Mouse (Mus musculus): ENCODE measurements at regions not wholly inside any gene's neighbourhood (a gene's known extent, or its start where the extent isn't known, plus 50 kb on each side); places are given as distances from the start of the nearest gene placed in this dataset.
A peak's percentile ranks its signal among the peaks of the same experiment; 100 is the strongest.

DNA sequence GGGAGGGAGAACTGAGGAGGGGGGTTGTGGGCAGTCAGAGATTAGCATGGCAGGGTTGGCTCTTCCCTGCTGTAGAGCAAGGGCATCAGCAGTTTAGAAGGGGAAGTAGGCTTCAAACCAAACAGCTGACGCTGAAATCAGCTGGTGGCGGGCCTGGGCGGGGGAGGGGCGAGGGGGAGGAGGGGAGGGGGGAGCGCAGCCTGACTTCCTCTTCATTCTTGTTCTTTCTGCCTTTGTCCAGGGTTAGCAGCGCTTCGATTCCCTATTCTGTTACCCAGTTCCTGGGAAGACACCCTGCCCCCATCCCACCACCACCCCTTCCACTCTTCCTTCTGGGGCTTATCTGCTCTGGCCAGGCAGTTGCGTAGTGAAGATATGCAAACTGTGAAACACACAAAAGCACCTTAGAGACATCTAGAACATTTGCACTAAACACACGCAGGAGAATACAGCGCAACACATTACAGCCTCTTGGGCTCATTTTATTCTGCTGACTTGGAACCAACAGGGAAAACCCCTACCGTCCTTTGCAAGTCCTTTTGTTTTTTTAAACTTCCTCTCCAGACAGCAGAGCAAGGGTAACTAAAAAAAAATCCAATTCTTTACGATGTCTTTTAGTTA lies 93.3 kb upstream of the Marcks start:
- peak; percentile 27 to 55 for DNase-seq (ENCODE audit: low read depth in 1 of 2, low spot score in 2 of 2)

DNA sequence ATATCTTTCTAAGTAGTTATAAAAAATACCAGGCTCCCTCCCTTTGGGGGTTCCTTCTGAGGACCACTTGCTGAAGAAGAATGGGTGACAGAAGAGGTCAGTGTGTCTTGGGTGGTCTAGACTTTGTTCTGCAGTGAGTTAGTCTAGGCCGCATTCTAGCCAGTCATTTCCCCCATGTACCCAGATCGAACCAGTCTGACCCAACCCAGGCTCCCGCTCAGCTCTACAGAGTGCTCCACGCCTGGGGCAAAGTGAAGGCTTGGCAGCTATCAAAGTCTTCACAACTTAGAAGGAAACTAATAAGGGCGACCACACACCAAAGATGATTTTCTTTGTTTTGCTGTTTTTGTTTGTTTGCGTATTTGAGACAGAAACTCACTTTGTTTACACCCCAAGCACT lies 92.4 kb upstream of the Marcks start:
- DNase-seq (ENCODE audit: low read depth in 1 of 2, low spot score in 2 of 2), result no peak

DNA sequence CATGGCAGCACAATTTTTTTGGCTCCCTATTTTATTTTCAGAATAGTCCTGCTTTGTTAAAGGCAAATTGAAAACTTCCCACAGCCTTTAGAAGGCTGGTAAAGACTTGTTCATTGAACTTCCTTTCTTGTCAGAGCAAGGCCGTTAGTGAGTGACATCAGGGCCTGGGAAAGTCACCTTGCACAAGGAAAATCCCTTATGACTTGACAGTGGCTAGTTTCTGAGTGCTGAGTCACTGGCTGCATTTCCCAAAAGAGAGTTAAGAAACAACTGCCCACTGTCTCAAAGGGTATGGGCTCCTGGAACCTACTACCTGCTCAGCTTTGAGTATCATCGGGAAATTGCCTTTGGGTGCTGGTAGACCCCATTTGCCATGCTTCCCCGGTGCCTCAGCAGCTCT lies 89.2 kb upstream of the Marcks start:
- no peak for DNase-seq (ENCODE audit: low read depth in 1 of 2, low spot score in 2 of 2)

DNA sequence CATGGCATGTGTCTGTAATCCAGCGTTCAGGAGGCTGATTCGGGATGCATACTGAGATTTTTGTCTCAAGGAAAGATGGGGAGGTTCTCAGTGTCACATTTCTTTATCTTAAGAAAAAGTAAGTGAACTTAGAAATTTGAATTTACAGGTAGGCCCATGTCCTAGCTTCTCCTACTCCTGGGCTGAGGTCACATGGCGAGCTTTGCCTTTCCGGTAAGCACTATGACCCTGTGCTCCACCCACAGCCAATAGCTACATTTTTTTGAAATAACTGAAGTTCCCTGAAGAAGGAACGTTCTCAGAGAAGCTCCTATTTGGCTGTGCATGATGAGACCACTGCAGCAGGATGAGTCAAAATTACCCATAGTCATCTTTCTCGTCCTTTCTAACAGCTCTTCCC lies 83.0 kb upstream of the Marcks start:
- DNase-seq (ENCODE audit: low read depth in 1 of 2, low spot score in 2 of 2), result no peak

DNA sequence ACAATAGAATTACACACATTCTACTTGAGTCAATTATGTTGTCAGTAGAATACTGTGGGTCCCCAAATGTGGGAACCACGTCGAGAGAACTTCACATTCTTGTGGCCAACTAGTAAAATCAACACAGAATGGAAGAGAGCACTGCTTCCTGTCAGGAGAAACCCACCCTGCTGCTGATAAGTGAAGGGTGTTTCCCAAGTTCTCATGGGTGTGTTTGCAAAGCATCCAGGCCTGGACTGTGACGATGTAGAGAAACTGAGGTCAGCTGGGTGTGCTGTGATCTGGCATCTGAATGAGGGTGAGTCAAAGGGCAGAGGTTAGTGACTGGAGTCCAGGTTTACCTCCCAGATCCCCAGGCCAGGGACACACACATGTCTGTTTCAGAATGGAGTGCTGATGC lies 81.7 kb upstream of the Marcks start:
- no peak for DNase-seq (ENCODE audit: low read depth in 1 of 2, low spot score in 2 of 2)

DNA sequence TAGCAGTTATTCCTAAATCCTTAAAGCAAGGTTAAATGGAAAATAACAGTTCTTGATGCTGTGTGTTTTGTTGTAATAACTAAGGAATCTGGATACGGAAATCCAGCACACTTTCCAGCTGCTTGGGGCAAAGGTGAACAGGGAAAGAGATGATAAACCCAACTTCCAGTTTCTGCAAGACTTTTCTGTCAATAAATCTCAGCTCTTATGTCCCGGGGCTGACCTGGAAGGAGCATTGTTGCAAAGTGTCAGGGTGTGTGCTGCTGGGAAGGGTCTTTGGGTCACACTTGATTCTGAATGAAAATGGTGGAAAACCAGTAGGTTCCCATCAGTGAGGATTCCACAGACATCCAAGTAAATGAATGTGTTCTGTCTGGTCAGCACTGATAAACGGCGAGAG lies 81.2 kb upstream of the Marcks start:
- no peak for DNase-seq (ENCODE audit: low read depth in 1 of 2, low spot score in 2 of 2)

DNA sequence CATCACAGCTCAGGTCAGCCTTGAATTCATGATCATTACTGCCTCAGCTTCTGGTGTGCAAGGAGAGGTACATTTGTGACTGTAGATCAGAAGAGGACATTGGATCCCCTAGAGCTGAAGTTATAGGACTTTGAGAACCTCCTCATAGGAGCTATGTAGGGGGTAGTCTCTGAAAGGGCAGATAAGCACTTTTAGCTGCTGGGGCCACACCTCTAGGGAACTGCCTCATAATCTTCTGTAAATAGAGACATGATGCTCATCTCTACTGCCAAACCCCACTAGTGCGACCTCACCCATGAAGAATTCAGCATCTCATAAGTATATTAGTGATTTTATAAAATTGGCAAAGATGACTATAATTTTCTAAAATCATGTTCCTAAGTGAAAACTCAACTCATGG lies 80.7 kb upstream of the Marcks start:
- no peak for DNase-seq (ENCODE audit: low read depth in 1 of 2, low spot score in 2 of 2)

DNA sequence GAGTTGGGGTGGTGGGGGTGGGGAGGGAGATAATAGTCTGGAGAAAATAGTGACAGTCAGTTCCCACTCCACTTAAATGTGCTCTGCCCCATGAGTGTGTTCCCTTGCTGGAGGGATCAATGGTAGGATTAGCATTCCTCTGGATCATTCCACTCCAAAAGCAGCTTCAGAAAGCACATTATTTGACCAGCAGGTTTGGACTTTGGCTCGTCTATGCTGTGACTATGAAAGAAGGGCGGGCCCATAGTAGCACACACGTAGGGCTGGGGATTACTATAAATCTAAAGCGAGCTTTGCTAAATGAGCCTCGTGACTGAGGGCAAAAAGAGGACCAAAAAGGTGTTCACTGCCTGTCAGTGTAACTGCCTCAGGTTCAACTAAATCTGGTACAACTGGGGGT lies 75.9 kb upstream of the Marcks start:
- DNase-seq (ENCODE audit: low read depth in 1 of 2, low spot score in 2 of 2), result no peak

DNA sequence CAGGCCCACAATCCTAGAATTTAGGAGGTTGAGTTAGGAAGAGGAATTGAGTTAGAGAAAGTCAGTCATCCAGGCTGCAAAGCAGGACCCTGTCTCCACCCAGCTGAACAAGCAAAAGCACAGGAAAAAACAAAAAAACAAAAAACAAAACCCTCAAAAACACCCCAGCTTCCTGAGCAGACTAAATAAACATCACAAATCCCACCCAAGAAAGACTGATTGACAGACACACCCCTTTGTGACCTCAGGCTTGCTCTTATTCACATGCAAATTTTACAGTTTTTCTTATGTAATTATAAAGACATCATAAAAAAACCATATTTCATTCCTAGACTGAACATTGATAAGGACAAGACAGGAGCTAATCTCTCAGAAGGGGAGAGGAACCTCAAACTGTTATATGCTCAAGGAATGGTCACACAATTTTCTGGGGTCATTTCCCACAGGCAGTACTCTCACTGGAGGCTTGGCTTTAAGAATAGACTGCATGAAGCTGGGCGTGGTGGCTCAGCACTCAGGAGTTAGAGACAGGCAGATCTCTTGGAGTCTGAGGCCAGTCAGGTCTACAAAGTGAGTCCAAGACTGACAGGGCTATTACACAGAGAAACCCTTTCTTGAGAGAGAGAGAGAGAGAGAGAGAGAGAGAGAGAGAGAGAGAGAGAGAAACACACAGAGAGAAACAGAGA lies 73.8 kb upstream of the Marcks start:
- DNase-seq (ENCODE audit: low read depth in 1 of 2, low spot score in 2 of 2), result no peak

DNA sequence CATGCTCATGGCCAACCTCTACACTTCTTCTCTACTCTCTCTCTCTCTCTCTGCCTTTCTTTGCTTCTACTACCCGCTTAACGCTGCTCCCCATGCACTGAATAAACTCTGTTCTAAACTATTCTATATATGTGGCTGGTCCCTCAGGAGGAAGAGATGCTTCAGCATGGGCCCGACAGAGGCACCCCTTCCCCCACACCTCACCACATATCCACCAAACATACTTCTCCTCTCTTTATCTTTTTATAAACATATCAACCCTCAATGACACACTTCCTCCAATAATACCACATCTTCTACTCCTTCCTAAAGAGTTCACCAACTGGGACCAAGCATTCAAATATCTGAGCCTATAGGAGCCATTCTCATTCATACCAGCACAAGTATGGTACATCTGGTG lies 72.6 kb upstream of the Marcks start:
- no peak for DNase-seq (ENCODE audit: low read depth in 1 of 2, low spot score in 2 of 2)

DNA sequence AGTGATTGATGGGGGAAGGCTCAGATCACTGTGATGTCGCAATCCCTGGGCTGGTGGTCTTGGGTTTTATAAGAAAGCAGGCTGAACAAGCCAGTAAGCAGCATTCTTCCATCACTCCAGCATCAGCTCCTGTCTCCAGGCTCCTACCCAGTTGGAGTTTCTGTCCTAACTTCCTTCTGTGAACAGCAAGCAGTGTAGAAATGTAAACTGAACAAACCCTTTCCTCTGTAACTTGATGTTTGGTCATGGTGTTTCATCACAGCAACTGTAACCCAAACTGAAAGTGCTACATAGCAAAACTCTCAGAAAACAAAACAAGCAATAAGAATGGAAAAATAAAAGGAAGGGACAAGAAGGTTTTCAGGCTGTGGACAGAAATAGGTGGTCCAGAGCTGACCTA lies 71.5 kb upstream of the Marcks start:
- DNase-seq (ENCODE audit: low read depth in 1 of 2, low spot score in 2 of 2), result no peak

DNA sequence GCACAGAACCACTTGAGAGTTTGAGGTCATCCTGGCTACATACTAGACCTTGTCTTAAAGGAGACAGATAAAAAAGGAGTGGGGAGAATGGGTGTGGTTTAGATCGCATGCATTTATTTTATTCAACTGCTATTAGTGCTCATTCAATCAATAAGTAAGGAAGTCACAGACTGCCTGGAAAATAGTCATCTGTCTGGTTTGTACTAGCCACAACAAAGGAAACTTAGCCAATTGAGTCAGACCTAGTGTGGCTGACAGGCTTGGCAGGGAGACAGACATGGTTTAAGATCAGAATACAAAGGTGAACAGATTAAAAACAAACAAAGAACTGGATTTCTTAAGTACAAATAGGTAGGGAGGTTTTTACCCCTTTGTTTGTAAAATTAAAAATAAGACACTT lies 68.3 kb upstream of the Marcks start:
- DNase-seq (ENCODE audit: low read depth in 1 of 2, low spot score in 2 of 2), result no peak

DNA sequence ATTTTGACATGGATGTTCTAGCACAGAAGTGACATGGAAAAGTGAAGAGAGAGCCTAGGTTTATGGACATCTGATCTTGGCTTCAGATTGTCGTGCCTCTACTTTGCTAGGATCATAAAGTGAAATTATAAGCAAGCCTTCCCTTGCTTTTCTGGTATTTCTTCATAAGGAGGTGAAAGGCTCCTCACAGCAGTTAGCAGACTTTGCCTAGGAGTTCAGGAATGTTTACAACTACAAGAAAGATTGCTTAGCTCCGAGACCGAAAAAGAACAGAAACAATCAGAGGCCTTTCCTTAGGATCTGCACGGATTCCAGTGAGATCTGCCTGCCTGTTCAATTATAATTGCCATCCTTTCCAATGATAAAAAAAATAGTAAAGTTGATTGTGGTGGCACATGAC lies 67.8 kb upstream of the Marcks start:
- no peak for DNase-seq (ENCODE audit: low read depth in 1 of 2, low spot score in 2 of 2)

DNA sequence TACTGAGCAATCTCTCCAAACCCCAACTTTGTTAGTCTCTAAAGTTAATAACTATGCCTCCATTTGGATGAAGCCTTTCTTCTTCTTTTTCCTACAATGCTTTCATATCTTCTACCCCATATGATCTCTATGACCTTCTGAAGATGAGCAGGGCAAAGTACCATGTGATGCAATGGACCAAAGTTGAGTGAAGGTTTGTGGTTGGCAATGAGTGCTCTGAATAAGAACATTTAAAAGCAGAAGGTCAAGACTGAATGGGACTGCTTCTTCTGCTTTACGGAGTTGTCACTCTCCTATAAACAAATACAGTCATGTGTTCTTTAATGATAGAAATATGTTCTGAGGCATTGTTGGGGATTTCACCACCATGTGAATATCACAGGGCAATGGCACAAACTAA lies 65.0 kb upstream of the Marcks start:
- DNase-seq (ENCODE audit: low read depth in 1 of 2, low spot score in 2 of 2), result no peak

DNA sequence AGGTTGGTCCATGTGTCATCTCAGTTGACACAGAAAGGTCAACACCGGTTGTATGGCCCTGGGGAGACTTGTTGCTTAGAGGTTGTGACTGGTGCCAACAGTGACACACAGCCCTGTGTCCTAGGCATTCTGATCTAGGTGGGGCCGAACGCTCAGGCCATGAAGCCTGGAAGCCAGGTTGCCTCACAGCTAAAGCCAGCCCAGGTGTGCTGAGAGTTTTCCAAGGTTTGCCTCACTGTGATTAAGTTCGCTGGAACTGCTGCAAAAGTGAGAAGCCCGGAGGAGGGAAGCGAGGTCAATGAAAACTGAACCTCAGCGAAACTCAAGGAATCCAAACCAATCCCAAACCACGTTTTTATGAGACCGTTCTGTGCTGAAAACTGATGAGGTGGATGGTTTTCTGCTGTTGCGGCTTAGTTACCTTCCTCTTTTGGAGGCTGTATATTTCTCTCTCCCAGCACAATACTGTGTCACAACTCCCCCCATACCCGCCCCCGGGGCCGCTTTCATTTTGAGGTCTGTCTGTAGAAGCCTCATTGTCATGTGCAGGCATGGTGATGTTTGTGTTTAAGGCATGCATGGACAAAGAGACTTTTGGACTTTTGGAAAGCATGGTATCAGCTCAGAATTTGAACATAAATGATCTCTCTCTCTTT lies 56.2 kb upstream of the Marcks start:
- DNase-seq (ENCODE audit: low read depth in 1 of 2, low spot score in 2 of 2), result no peak

DNA sequence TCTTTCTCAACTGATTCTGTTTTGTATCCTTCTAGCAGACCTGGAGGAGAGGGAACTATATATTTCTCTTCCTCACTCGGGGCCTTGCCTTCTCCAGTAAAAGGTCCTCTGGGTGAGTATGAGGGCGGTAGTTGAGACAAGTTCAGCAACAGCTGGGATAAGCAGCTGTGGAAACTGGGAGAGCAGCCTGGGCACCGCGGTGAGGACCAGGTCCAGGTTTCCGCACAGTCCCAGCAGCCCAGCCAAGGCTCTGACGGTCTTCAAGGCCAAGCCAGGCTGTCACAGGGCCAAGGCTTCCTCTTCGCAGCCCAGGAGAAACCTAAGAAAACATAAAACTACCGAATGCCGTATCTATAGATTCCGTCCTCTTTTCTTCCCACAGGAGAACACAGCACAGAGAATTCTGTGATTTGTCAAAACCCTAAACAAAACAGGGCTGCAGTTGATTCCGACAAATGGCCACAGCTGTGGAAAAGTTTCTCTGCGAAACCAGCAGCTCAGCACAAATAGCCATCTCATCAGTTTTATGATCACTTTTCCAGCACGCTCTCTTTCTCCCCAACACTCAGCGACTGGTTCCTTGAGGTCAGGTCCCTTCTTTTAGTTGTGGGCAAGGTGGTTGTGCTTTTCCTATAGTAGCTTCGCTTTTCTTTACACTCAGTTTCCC lies 55.5 kb upstream of the Marcks start:
- DNase-seq (ENCODE audit: low read depth in 1 of 2, low spot score in 2 of 2), result no peak

DNA sequence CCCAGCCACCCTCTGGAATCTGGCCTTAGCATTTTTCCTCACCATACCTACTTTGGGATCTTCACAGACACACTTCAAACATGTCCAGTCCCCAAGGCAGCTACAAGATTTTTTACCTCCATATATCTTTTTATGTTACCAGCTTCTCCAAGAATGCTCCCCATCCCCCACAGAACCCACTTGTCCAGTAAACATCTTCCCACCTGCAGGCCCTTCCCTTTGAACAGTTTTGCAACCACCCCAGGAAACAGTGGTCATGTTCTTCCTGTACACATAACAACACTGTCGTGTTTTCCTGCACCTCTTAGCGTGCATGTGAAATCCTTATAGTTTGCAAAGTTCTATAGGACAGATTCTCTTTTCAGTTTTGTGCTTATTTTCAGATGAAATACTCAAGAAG lies 53.9 kb upstream of the Marcks start:
- DNase-seq (ENCODE audit: low read depth in 1 of 2, low spot score in 2 of 2), result no peak

DNA sequence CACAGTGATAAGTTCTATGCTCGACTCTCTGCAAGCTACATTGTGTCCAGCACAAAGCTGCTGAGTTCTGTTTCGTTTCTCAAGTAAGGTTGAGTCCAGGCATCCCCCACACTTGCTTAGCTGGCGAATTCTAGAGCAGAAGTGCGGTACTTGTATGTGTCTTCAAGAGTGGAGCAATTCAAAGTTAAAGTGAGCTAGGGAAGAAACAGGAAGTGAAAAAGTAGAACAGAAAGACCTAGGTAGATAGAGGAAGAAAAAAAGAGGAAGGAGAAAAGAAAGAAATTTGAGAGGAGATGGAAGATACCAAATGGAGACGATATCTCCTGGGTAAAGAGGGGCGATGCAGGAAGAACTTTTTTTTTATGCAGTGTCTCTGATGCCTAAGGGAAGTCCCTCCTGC lies 51.4 kb upstream of the Marcks start:
- peak in 1 of 2 experiments; percentile 22 for DNase-seq (ENCODE audit: low read depth in 1 of 2, low spot score in 2 of 2)
